Mouse (Mus musculus): ENCODE data around the gene Atp8a1.

DNA sequence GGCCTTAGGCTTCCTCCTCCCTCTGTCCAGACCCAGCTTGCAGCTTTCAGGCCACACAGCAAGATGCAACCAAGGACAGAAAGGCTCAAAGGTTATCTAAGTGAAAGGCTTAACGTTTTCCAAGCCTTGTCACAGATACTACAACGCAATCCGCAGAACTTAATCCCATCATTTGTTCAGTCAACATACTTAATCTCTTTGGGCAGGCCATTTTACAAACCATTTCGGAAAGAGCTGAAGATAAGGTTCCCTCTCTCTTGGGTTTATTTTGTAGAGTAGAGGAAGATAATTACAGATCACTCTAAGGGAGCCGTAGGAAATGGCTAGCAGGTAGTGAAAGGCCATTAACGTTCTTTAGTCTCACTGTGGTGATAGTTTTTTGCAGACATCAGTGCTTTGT is 24.6 kb downstream of the Atp8a1 start:
- TF ChIP-seq EP300 (optimal IDR thresholded peaks at IDR 0.05) (no peak), CTCF (IDR thresholded peaks at IDR 0.05; ENCODE audit: low read depth) (no peak)
